Mouse (Mus musculus) right cerebral cortex, adult 18-20 months (tissue): ENCODE data around the gene Nrxn1.

Source experiments
- DNase-seq: peaks from one replicate; pipeline ENCODE4 v3.0.0; 2022; ENCODE audit warnings: mixed read lengths

Nrxn1 gene

GRCm38 (mm10) chr17:91093042-91093080 lies at the start of gene Nrxn1:
TSS of gene Nrxn1 (minus strand) at chr17:91093071.
- no peak for DNase-seq

- peak; percentile 4 for DNase-seq
These were observed 44.0 kb upstream of the Nrxn1 start for GRCm38 (mm10) chr17:91136859-91137258.

- no peak for DNase-seq
These were observed 20.2 kb upstream of the Nrxn1 start for GRCm38 (mm10) chr17:91112880-91113628.

- no peak for DNase-seq
These were observed 19.2 kb upstream of the Nrxn1 start for GRCm38 (mm10) chr17:91112085-91112484.

GRCm38 (mm10) chr17:91093081-91093875 lies 407 bp upstream of the Nrxn1 start:
- DNase-seq: peak; percentile 39

- DNase-seq: peak; percentile 90
These were observed 340 bp downstream of the Nrxn1 start for GRCm38 (mm10) chr17:91092421-91093041.

GRCm38 (mm10) chr17:91090631-91091030 lies 2.2 kb downstream of the Nrxn1 start:
- DNase-seq: no peak

- no peak for DNase-seq
These were observed 3.9 kb downstream of the Nrxn1 start for GRCm38 (mm10) chr17:91088991-91089390.

- no peak for DNase-seq
These were observed 4.7 kb downstream of the Nrxn1 start for GRCm38 (mm10) chr17:91088037-91088715.

- no peak for DNase-seq
These were observed 6.5 kb downstream of the Nrxn1 start for GRCm38 (mm10) chr17:91086412-91086811.

- DNase-seq: no peak
These were observed 7.5 kb downstream of the Nrxn1 start for GRCm38 (mm10) chr17:91085416-91085815.

- DNase-seq: no peak
These were observed 13.8 kb downstream of the Nrxn1 start for GRCm38 (mm10) chr17:91079096-91079495.

GRCm38 (mm10) chr17:91074780-91075179 lies 18.1 kb downstream of the Nrxn1 start:
- no peak for DNase-seq

GRCm38 (mm10) chr17:91033466-91033865 lies 59.4 kb downstream of the Nrxn1 start:
- no peak for DNase-seq

- no peak for DNase-seq
These were observed 67.7 kb downstream of the Nrxn1 start for GRCm38 (mm10) chr17:91025061-91025623.

GRCm38 (mm10) chr17:91007385-91008089 lies 85.3 kb downstream of the Nrxn1 start:
- no peak for DNase-seq

GRCm38 (mm10) chr17:91000389-91000788 lies 92.5 kb downstream of the Nrxn1 start:
- no peak for DNase-seq

- DNase-seq: peak; percentile 41
These were observed 93.2 kb downstream of the Nrxn1 start for GRCm38 (mm10) chr17:90999667-91000154.

GRCm38 (mm10) chr17:90997714-90998113 lies 95.2 kb downstream of the Nrxn1 start:
- no peak for DNase-seq

- DNase-seq: no peak
These were observed 97.4 kb downstream of the Nrxn1 start for GRCm38 (mm10) chr17:90995436-90995835.

GRCm38 (mm10) chr17:90994247-90994646 lies 98.6 kb downstream of the Nrxn1 start:
- DNase-seq: no peak

GRCm38 (mm10) chr17:90990747-90991146 lies 102.1 kb downstream of the Nrxn1 start:
- DNase-seq: no peak
